Mouse (Mus musculus) gastrocnemius, postnatal 10 days (tissue): Measurements from ENCODE around the gene Gp1ba. TPM values are rescaled to one million over a fixed set of nuclear protein-coding genes. Genes with fewer than 3 reads are reported as not detected.

Source experiments
- DNase-seq: peaks from one replicate; pipeline ENCODE4 v3.0.0; 2021; ENCODE audit warnings: mixed read lengths
- total RNA-seq, 2 experiments: library from RNA; stranded (reverse); gene quantifications; 2 replicates each; pipeline ENCODE4 v1.2.3; 2021

Gp1ba gene
- total RNA-seq, 2 experiments from 2014 or later, result 0.12 to 0.29 TPM

- no peak for DNase-seq
Observed at GRCm38 (mm10) chr11:70629557-70629956, 9.4 kb upstream of the Gp1ba start.

GRCm38 (mm10) chr11:70630129-70630528 is 8.8 kb upstream of the Gp1ba start:
- no peak for DNase-seq

- no peak for DNase-seq
Observed at GRCm38 (mm10) chr11:70635601-70636000, 3.3 kb upstream of the Gp1ba start.

GRCm38 (mm10) chr11:70637764-70638163 is 1.2 kb upstream of the Gp1ba start:
- DNase-seq, result no peak

GRCm38 (mm10) chr11:70638293-70638692 is 629 bp upstream of the Gp1ba start:
- no peak for DNase-seq

GRCm38 (mm10) chr11:70639976-70640375 is 1.1 kb downstream of the Gp1ba start:
- DNase-seq, result no peak

GRCm38 (mm10) chr11:70641241-70641640 is 2.3 kb downstream of the Gp1ba start:
- no peak for DNase-seq

- DNase-seq, result peak; percentile 17
Observed at GRCm38 (mm10) chr11:70643051-70643450, 4.1 kb downstream of the Gp1ba start.

GRCm38 (mm10) chr11:70644564-70645103 is 5.7 kb downstream of the Gp1ba start:
- peak; percentile 16 for DNase-seq

- DNase-seq, result no peak
Observed at GRCm38 (mm10) chr11:70645461-70646258, 6.7 kb downstream of the Gp1ba start.

GRCm38 (mm10) chr11:70646259-70646555 is 7.3 kb downstream of the Gp1ba start:
- peak; percentile 35 for DNase-seq

GRCm38 (mm10) chr11:70646691-70647650 is 8.0 kb downstream of the Gp1ba start, which contains the start of the genes Rnf167 and Slc25a11:
Rnf167 (plus strand) TSS chr11:70647235.
Slc25a11 (minus strand) TSS chr11:70647479.
- DNase-seq, result peak; percentile 92

GRCm38 (mm10) chr11:70647716-70648420 is 8.9 kb downstream of the Gp1ba start:
- DNase-seq, result no peak

- DNase-seq, result no peak
Observed at GRCm38 (mm10) chr11:70648512-70648911, 9.6 kb downstream of the Gp1ba start.

- no peak for DNase-seq
Observed at GRCm38 (mm10) chr11:70649185-70649734, 10.3 kb downstream of the Gp1ba start.

- DNase-seq, result no peak
Observed at GRCm38 (mm10) chr11:70650322-70651175, 11.6 kb downstream of the Gp1ba start.

GRCm38 (mm10) chr11:70651391-70651790 is 12.5 kb downstream of the Gp1ba start:
- DNase-seq, result no peak

- no peak for DNase-seq
Observed at GRCm38 (mm10) chr11:70652029-70652883, 13.3 kb downstream of the Gp1ba start.

GRCm38 (mm10) chr11:70652884-70653344 is 14.0 kb downstream of the Gp1ba start:
- DNase-seq, result no peak
